Mouse (Mus musculus) left cerebral cortex, adult 9 months (tissue): ENCODE data around the gene Glis1.

Experiments used
- DNase-seq, 2 experiments: peaks; one replicate each; pipeline ENCODE4 v3.0.0; 2022; ENCODE audit warnings: low spot score in 2 of 2

Gene Glis1

GRCm38 (mm10) chr4:107515626-107516025 lies 81.2 kb downstream of the Glis1 start:
- DNase-seq, result no peak

GRCm38 (mm10) chr4:107518766-107519165 lies 84.4 kb downstream of the Glis1 start:
- DNase-seq, result no peak

- DNase-seq, result no peak
Observed at GRCm38 (mm10) chr4:107520071-107520470, 85.7 kb downstream of the Glis1 start.

- DNase-seq, result no peak
Observed at GRCm38 (mm10) chr4:107520816-107521215, 86.4 kb downstream of the Glis1 start.

- DNase-seq, result no peak
Observed at GRCm38 (mm10) chr4:107523607-107524151, 89.3 kb downstream of the Glis1 start.

GRCm38 (mm10) chr4:107535126-107535525 lies 100.7 kb downstream of the Glis1 start:
- no peak for DNase-seq

- no peak for DNase-seq
Observed at GRCm38 (mm10) chr4:107538116-107538515, 103.7 kb downstream of the Glis1 start.

- no peak for DNase-seq
Observed at GRCm38 (mm10) chr4:107538561-107538960, 104.2 kb downstream of the Glis1 start.

- DNase-seq, result no peak
Observed at GRCm38 (mm10) chr4:107539021-107539420, 104.6 kb downstream of the Glis1 start.

- no peak for DNase-seq
Observed at GRCm38 (mm10) chr4:107541821-107542220, 107.4 kb downstream of the Glis1 start.

- DNase-seq, result no peak
Observed at GRCm38 (mm10) chr4:107544843-107545242, 110.5 kb downstream of the Glis1 start.

GRCm38 (mm10) chr4:107545726-107546125 lies 111.3 kb downstream of the Glis1 start:
- no peak for DNase-seq

GRCm38 (mm10) chr4:107546525-107546924 lies 112.1 kb downstream of the Glis1 start:
- no peak for DNase-seq

- no peak for DNase-seq
Observed at GRCm38 (mm10) chr4:107550096-107550495, 115.7 kb downstream of the Glis1 start.

GRCm38 (mm10) chr4:107550546-107550945 lies 116.2 kb downstream of the Glis1 start:
- no peak for DNase-seq

- no peak for DNase-seq
Observed at GRCm38 (mm10) chr4:107552696-107553095, 118.3 kb downstream of the Glis1 start.

GRCm38 (mm10) chr4:107553774-107554173 lies 119.4 kb downstream of the Glis1 start:
- no peak for DNase-seq

- DNase-seq, result no peak
Observed at GRCm38 (mm10) chr4:107558801-107559200, 124.4 kb downstream of the Glis1 start.

- DNase-seq, result no peak
Observed at GRCm38 (mm10) chr4:107561056-107561455, 126.7 kb downstream of the Glis1 start.

- no peak for DNase-seq
Observed at GRCm38 (mm10) chr4:107568159-107568558, 133.8 kb downstream of the Glis1 start.

GRCm38 (mm10) chr4:107568881-107569443 lies 134.6 kb downstream of the Glis1 start:
- DNase-seq, result no peak

GRCm38 (mm10) chr4:107570329-107571014 lies 136.1 kb downstream of the Glis1 start:
- DNase-seq, result no peak

GRCm38 (mm10) chr4:107575781-107576180 lies 141.4 kb downstream of the Glis1 start:
- DNase-seq, result no peak
